Mouse (Mus musculus): ENCODE results near the gene Pla2g4b.

- TF ChIP-seq GATA1 (IDR thresholded peaks at IDR 0.05; ENCODE audit: low read length) (no peak), TAL1 (IDR thresholded peaks at IDR 0.05; ENCODE audit: low read length) (no peak)
These were observed 57.8 kb downstream of the Pla2g4b start for GRCm38 (mm10) chr2:120090979-120091378.
